Mouse (Mus musculus): Measurements from ENCODE around the gene Glb1l.

DNA sequence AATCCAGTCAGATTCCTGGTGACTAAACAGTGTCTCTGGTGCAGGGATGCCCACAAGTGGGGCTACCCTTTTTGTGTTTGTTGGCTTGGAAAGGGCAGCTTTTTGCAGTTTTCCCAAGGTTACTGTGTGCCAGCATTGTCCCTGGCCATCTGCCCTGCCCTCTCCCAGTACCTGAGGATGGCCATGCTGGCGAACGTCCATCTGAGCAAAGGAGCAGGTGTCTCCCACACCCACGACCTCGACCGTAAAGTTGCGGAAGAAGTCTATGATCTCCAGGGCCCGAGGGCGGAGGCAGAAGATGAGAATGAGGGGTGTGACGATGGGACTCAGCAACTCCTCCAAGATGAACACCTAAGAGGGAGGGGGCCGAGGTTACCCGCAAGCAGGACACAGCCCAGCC is 25.1 kb downstream of the Glb1l start:
- TF ChIP-seq CTCF (IDR thresholded peaks at IDR 0.05; ENCODE audit: borderline replicate concordance, insufficient read depth, low read depth, low read length): no peak
- no peak for TF ChIP-seq POLR2A (IDR thresholded peaks at IDR 0.05; ENCODE audit: borderline replicate concordance, insufficient read depth, low read length)
